Mouse (Mus musculus) A20 (cell line): Measurements from ENCODE around the gene Fam53b.

Experiments
- DNase-seq: peaks from one replicate; pipeline ENCODE4 v3.0.0-alpha.2; 2011; ENCODE audit warnings: low read depth, low spot score

Gene Fam53b

GRCm38 (mm10) chr7:132767233-132767998 is 46.3 kb downstream of the Fam53b start:
- no peak for DNase-seq

DNA sequence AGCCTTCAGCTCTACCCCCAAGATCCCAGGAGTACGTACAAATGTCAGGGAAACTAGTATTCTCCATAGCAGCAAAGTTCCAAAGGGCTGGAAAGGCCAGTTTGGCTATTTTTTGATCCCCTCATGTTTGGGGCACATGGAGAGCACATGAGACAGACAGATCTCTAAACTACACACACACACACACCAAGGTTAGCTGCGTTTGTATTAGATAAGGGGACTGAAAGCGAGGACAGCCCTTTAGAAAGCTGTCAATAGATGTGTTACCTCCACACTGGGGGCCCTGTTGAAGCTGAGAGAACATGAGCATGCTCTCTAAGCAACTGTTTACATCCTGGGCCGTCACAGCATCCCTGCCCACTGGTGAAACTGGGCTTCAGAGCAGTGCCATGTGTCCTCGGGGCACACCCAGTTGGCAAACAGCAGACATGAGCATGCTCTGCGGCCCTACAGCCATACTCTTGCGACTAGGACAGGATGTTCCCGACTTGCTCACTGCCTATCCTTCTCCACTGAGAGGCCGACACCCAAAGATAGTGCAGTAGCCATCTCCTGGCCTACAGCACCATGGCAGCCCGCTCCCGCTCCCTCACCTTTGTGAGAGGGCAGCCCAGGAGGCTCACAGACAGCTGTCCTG is 47.3 kb downstream of the Fam53b start:
- no peak for DNase-seq

DNA sequence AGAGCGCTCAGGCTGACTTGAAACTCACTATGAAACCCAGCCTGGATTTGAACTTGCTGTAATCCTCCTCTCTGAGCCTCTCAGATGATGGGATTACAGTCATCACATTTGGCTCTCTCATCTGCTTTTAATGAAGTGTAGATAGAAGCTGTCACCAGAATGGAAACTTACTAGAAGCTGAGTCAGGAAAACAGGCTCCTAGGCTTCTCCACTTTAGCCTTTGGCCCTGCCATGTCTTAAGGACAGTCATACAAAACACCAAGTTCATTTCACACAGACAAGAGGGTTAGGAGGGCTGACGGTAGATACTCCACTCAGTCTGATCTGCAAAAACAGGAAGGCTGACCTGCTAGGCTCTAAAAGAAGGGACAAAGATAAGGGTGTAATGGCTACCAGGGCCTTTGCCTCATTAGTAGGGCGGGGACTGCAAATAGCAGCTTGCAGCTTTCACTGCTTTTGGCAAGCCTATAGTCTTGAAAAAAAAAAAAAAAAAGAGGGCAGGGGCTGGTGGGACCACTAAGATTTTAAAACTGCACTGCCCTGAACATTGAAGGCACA is 48.0 kb downstream of the Fam53b start:
- no peak for DNase-seq

DNA sequence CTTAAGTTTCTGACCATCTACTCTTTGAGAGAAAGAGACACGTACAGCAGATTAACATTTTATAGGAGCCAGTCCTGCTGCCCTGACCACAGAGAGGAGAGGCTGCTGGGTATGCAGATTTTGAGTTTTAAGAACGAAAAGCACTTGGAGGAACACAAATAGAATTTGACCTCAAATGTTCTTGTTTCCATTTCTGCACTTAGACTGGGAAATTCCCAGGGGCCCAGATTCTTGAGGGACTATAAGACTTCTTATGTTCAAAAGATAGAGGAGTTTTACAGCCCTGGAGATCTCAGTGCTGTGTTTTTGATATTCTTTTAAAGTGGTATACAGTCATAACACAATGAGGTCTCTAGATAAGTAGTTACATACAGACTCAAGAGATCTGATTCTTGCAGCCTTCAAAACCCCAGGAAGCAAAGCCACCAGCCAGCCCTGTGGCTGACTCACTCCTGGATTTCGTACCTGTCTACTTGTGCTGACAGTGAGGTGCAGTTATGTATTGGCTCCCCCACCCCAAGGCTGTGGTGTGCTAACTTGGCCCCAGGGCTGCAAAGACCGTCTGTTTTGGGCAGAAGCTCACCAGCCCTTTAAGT is 48.7 kb downstream of the Fam53b start:
- DNase-seq, result peak; percentile 41

- no peak for DNase-seq
Measured at GRCm38 (mm10) chr7:132764314-132764713, 49.4 kb downstream of the Fam53b start.

DNA sequence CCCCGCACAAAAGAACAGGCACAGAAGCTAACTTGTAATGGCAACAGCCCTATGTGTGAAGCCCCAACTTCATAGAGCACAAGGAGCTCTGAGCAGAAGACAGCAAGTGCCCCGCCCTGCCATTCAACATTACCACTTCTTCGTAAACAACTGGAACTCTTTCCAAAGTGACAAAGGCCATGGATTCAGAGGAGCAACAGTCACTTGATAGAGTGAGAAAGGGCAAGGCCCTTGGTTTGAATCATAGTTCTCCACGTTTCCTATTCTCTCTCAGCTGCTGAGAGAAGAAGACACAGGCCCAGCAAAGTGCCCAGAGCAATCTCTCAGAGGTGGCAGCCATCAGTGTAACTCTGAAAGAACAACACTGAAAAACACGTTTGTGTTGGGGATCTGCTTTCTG is 49.8 kb downstream of the Fam53b start:
- DNase-seq, result no peak

DNA sequence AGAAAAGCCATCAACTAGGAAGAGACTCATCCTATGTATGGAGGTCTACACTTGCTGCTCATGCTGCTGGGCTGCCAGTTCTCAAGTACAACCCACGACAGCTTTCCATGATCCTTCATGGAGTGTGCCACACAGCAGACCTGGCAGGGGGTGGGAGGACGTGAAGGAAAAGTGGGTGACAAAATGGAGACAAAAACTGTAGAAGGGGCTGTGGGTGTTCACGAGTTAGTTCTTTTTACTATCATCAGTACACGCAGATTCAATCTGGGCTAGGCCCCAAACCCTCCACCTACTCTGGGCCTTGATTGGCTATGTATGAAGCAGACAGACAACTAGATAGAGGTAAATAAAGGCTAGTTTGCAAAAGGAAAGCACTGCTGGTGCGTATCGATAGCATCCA is 50.3 kb downstream of the Fam53b start:
- DNase-seq, result no peak

GRCm38 (mm10) chr7:132761409-132761808 is 52.3 kb downstream of the Fam53b start:
- no peak for DNase-seq

DNA sequence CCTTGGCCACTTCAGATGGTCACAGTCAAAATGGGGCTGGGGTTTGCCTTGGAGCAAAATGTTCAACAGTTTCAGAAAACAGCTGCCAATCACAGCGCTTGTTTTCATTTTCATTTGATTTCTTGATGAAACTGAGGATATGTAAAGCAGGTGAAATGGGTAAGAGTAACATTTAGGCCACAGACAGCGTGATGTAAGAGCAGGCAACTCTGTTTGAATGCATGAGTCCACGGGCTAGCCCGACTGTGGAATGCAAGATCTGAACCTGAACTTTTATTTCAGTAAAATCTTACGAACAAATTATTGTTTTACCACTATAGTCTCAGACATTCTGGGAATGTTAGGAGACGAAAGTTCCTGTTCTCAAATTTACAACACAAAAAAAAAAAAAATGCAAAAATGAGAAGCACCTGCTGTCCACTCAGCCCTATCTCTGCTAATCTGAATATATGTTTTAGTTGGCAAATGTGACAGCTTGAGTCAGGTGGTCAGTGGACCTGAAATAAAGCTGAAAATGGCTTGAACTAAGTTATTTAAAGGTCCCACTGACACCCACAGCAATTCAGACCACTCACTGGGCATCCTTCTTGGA is 53.0 kb downstream of the Fam53b start:
- peak; percentile 68 for DNase-seq

GRCm38 (mm10) chr7:132759926-132760325 is 53.8 kb downstream of the Fam53b start:
- no peak for DNase-seq

GRCm38 (mm10) chr7:132759405-132759891 is 54.2 kb downstream of the Fam53b start:
- no peak for DNase-seq

GRCm38 (mm10) chr7:132758875-132759274 is 54.8 kb downstream of the Fam53b start:
- no peak for DNase-seq

DNA sequence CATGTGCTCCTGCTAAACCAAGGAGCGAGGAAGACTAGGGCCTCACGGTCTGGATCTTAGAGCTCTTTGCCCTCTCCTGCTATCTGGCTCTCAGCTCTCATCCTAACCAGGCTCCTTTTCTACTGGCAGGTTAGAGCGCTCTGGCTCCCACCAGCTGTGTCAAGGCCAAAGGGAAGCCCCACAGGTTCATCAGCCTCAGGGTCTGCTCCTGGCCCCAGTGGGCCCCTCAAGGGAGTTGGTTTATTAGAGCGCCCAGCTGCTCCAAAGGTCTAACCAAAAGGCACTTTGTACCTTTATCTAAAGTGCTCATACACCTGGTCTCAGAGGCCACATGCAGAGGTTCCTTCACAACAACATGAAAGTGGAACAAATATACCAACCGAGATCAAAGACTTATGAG is 57.4 kb downstream of the Fam53b start:
- no peak for DNase-seq

DNA sequence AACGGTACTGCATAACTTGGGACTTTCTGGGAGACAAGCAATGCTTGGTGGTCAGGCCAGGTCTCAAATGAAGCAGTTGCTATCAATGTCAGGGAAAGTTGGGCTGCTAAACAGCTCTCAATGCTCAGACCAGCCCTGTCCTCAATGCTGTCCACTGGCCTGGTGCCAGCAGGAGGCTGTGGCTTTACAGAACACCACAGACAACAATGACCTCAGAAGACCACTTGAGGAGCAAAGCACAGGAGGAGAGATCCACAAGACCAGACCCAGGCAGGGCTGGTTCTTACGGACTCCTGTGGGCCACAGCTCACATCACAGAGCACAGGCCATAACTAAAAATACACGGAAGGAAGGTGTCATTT is 59.3 kb downstream of the Fam53b start:
- no peak for DNase-seq

- no peak for DNase-seq
Measured at GRCm38 (mm10) chr7:132753518-132754388, 59.9 kb downstream of the Fam53b start.

DNA sequence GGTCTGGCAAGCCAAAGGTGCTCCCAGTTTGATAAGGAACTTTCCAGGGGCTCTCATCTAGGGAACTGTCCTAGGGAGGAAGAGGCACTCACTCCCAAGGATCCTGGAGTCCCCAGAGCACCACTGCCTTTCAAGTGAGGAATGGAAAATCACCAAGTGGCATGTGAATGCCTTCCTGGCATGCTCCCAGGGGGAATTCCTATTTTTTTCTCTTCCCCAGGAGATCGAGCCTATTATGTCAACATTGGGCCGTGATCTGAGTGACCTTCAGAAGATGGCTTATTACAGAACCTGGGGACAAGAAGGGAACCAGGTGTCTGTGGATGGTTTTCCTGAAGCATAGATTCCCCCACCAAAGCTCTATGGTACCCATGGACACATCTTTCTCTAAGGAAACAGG is 62.0 kb downstream of the Fam53b start:
- no peak for DNase-seq

DNA sequence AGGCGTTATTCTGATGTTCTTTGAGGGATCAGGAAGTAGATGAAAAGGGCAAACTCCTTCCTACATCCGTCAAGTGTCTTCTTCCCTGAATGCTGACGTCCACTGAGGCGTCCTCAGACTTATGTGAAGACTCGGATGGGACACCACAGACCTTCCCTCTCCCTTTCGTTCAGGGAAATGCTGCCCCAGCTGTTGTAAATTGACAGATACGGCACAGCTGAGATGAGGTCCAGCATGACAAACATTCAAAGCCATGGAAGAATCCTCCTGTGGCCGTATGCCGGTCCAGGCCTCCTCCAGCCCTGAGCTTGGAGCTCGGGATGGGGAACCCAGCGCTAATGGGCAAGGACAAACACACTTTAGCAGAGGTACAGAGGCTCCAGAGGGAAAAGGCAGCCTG is 64.2 kb downstream of the Fam53b start:
- DNase-seq, result no peak

GRCm38 (mm10) chr7:132748076-132748769 is 65.5 kb downstream of the Fam53b start:
- DNase-seq, result no peak

GRCm38 (mm10) chr7:132747096-132747495 is 66.6 kb downstream of the Fam53b start:
- no peak for DNase-seq

DNA sequence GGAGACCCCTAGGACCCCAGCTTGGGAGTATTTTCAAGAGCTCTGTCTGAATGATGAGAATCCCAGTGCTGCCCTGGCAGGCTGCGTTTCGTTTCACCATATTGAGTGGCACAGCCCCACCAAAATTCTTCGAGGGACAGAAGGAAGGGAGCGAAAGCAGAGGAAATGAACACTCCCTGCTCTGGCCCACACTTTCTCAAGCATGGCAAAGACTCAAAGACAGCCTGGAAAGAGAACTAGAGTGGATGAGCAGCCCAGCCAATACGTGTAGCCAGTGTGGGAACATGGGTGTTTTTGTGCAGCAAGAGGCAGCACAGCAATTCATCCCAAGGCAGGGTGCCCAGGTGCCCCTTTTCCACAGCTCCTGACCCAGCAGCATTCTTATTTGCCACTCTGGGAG is 70.8 kb downstream of the Fam53b start:
- DNase-seq, result no peak

- DNase-seq, result no peak
Measured at GRCm38 (mm10) chr7:132739829-132740228, 73.9 kb downstream of the Fam53b start.
